Mouse (Mus musculus) monocyte, adult 5-6 weeks (primary cell): Measurements from ENCODE around the gene Stat3. TPM values are rescaled to one million over a fixed set of nuclear protein-coding genes. Genes with fewer than 3 reads are reported as not detected.

ENCODE experiments used
- ATAC-seq: fragments of 153-309, 156-312 bp; replicated peaks from 2 replicates; pipeline ENCODE4 v1.8.0; 2017; ENCODE audit warnings: mild to moderate bottlenecking; ENCODE audit not compliant: low TSS enrichment, insufficient number of reproducible peaks, severe bottlenecking, poor library complexity, low FRiP score
- total RNA-seq: library from RNA; stranded (forward); fragments of 200-1000, 200-491, 200-594 nt; gene quantifications from 3 replicates; pipeline ENCODE4 v1.2.3, GENCODE M21; 2017

Gene Stat3
- total RNA-seq, 1 experiment from 2014 or later = 328 TPM

GRCm38 (mm10) chr11:100935373-100936355 lies 3.7 kb downstream of the Stat3 start:
- ATAC-seq = no peak

- ATAC-seq = peak; percentile 59
Measured at GRCm38 (mm10) chr11:100931254-100931921, 8.0 kb downstream of the Stat3 start.

- no peak for ATAC-seq
Measured at GRCm38 (mm10) chr11:100930611-100931010, 8.7 kb downstream of the Stat3 start.

GRCm38 (mm10) chr11:100927386-100927785 lies 12.0 kb downstream of the Stat3 start:
- ATAC-seq = no peak

GRCm38 (mm10) chr11:100924386-100924919 lies 14.9 kb downstream of the Stat3 start:
- ATAC-seq = no peak

- ATAC-seq = no peak
Measured at GRCm38 (mm10) chr11:100920887-100921624, 18.3 kb downstream of the Stat3 start.

GRCm38 (mm10) chr11:100918007-100918406 lies 21.3 kb downstream of the Stat3 start:
- no peak for ATAC-seq

- no peak; the same call in 1 of the 2 replicates for ATAC-seq
Measured at GRCm38 (mm10) chr11:100916432-100916971, 22.8 kb downstream of the Stat3 start.

- ATAC-seq = no peak
Measured at GRCm38 (mm10) chr11:100915063-100915462, 24.3 kb downstream of the Stat3 start.

- no peak for ATAC-seq
Measured at GRCm38 (mm10) chr11:100914415-100914814, 24.9 kb downstream of the Stat3 start.

GRCm38 (mm10) chr11:100912401-100913155 lies 26.8 kb downstream of the Stat3 start:
- no peak for ATAC-seq

GRCm38 (mm10) chr11:100908567-100908966 lies 30.8 kb downstream of the Stat3 start:
- ATAC-seq = no peak

GRCm38 (mm10) chr11:100908112-100908511 lies 31.2 kb downstream of the Stat3 start:
- ATAC-seq = no peak

GRCm38 (mm10) chr11:100906885-100907284 lies 32.5 kb downstream of the Stat3 start:
- no peak for ATAC-seq

GRCm38 (mm10) chr11:100905929-100906328 lies 33.4 kb downstream of the Stat3 start:
- no peak for ATAC-seq

GRCm38 (mm10) chr11:100904580-100905351 lies 34.6 kb downstream of the Stat3 start:
- ATAC-seq = peak; percentile 65
